ENCODE assay signal across 8 mouse cellular contexts in the genomic region with DNA sequence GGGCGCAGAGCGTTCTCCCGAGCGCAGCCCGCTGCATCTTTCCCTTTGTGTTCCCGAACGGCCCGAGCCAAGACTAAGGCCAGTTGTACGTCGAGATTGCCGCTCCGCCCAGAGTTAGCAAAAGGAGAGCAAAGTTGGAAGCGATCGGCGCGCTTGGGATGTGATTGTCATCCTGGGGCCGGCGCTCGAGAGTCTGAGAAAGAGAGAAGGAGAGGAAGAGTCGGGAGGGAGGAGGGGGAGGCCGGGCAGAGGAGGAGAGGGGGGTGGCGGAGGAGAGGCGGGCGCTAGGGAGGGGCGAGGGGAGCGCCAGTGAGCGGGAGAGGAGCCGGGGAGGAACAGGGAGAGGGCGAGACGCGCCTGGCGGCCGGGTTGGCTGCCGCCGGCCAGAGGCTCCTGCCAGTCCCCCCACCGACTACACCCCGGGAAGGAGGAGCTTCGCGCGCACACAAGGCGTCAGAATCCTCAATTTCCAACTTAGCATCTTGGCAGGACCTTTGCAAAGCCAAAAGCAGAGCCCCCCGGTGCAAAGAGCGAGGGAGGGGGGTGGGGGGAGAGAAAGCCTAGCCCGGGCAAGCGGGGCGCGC. TPM values are rescaled to one million over a fixed set of nuclear protein-coding genes. Genes with fewer than 3 reads are reported as not detected.
A peak's percentile ranks its signal among the peaks of the same experiment; 100 is the strongest.
DNase-seq lines count a peak whose midpoint lies in the region; ATAC-seq and TF ChIP-seq lines count a peak whose summit lies in the region.

Gene Irx5 (plus strand): TSS at position 228 of the 584 bp plus-strand sequence.

- H3K36me3 ChIP-seq in heart, postnatal 0 days (replicated peaks; ENCODE audit: control insufficient read depth, insufficient read depth, low read length), result no peaks in the 10 kb centered on the region

- TF ChIP-seq EP300 in heart, postnatal 0 days (IDR thresholded peaks at IDR 0.05; ENCODE audit: low read depth), result no peak

- WGBS in heart, postnatal 0 days, result under 1% methylated on average over 32 of the region's 47 CpGs

- peak within 1 kb of the TSS; percentile 84 for H3K9ac ChIP-seq in heart, postnatal 0 days (replicated peaks; ENCODE audit: low read depth, low read length)

- peaks cover 58% of the 10 kb centered on the region for H3K27me3 ChIP-seq in heart, postnatal 0 days (ENCODE audit: control insufficient read depth, insufficient read depth, low read length)

- no peaks in the 10 kb centered on the region for H3K9me3 ChIP-seq in heart, postnatal 0 days (replicated peaks; ENCODE audit: control insufficient read depth, low read length)

- H3K4me1 ChIP-seq in heart, postnatal 0 days (ENCODE audit: control insufficient read depth, insufficient read depth), result peaks cover 12% of the 10 kb centered on the region

- H3K27ac ChIP-seq in heart, postnatal 0 days (ENCODE audit: low read depth), result peak within 1 kb of the TSS; percentile 92

- DNase-seq in MN1 (ENCODE audit: low spot score), result peak; percentile 74
- DNase-seq in adrenal gland, postnatal 14 days, result peak; percentile 78
- DNase-seq in fibroblast of lung, adult 2 months (ENCODE audit: low read depth), result peak; percentile 95
- peak; percentile 88 for DNase-seq in heart, postnatal 0 days (ENCODE audit: low spot score)
- DNase-seq in kidney, postnatal 25 days, result peak; percentile 72 to 92
- DNase-seq in mesoderm, embryonic 11.5 days (ENCODE audit: low read depth, low spot score), result peak; percentile 91
- peak; percentile 58 for DNase-seq in testis, postnatal 10 days (ENCODE audit: low spot score)

- H3K4me2 ChIP-seq in heart, postnatal 0 days (ENCODE audit: low read depth, low read length), result peak within 1 kb of the TSS; percentile 92

- H3K4me3 ChIP-seq in heart, postnatal 0 days (ENCODE audit: low read depth, low read length), result peak within 1 kb of the TSS; percentile 60

- peak; percentile 64 for ATAC-seq in heart, postnatal 0 days (ENCODE audit: insufficient read depth, low read depth)
- no peak for ATAC-seq in erythroid progenitor cell, adult 5-6 weeks (replicated peaks; ENCODE audit: low FRiP score, poor library complexity, severe bottlenecking)

- TF ChIP-seq CTCF in heart, postnatal 0 days (IDR thresholded peaks at IDR 0.05; ENCODE audit: low read depth), result 0 out of 2 replicates have a peak, but pooled peaks have one; percentile 8

RNA-seq across cellular contexts. Expression of gene Irx5, which starts in this region (rescaled TPM):
- 1.5 and 1.7 TPM in 2 replicates for total RNA-seq in adrenal gland, postnatal 14 days (2021)
- 13.1 and 18.6 TPM in 2 replicates for total RNA-seq in heart, postnatal 0 days (2014; rRNA removed; ENCODE audit: low replicate concordance)
- 6.4 and 7.3 TPM in 2 replicates for polyA plus RNA-seq in heart, postnatal 0 days (2015; fragmentation: Nextera tagmentation; extraction: Ambion mirVana)
- total RNA-seq in erythroid progenitor cell, adult 5-6 weeks (2015; ENCODE audit: low replicate concordance), result not detected in 2 replicates
- 0.13 TPM in 1 of 2 replicates, not detected in the other for total RNA-seq in erythroid progenitor cell, adult 5-6 weeks (2017; ENCODE audit: low replicate concordance)
